Mouse (Mus musculus): ENCODE measurements around the gene Stx1a. TPM values are rescaled to one million over a fixed set of nuclear protein-coding genes. Genes with fewer than 3 reads are reported as not detected.

Gene Stx1a
- polyA plus RNA-seq, 1 experiment from 2014 or later = 90.9 TPM

DNA sequence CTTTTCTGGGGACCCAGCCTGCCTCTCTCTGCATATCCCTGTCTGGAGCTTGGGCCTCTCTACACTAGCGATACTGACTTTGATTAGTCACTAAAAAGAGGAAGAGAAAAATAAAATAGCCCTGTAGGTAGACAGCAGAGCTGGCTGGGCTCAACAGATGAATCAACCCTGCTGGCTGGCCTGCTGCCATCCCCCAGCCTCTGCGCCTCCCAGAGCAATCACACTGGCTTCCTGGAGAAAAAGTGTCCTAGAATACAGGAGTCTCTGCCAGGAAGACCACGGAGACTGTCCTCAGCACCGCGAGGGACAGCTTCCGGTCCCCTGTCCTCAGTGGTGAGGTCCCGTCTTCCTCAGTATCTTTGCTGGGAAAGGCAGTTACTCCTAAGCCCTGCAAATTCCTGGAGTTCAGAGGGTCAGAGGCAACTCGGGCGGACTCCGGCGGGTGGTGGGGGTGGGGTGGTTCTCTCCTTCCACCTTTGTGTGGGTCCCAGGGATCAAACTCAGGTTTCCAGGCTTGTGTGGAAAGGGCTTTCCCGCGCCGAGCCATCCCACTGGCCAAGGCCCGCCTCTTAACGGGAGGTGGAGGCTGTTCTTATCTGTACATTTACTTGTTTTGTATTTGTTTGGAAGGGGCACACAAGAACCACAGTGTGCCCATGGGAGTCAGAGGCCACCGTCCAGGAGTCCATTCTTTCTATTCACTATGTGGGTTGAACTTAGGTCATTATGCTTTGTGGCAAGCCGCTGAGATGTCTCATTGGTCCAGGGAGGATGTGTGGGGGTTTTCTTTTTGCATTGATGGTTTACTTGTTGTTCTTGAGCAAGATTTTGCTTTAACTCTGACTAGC lies 5.9 kb downstream of the Stx1a start:
- 0 out of 2 replicates have a peak overlapping the region, but pooled peaks have one; percentile 4 for H3K4me2 ChIP-seq
- no peaks in the 10 kb centered on the region for H3K27me3 ChIP-seq
- peaks cover 28% of the 10 kb centered on the region for H3K4me1 ChIP-seq (replicated peaks)
- no peak for ATAC-seq (ENCODE audit: low read depth)
- H3K36me3 ChIP-seq = no peaks in the 10 kb centered on the region
- 0 out of 2 replicates have a peak, but pooled peaks cover 3% of the 10 kb centered on the region for H3K9me3 ChIP-seq
- WGBS = 63% methylated on average over 18 of the region's 18 CpGs
- no peak overlapping the region for H3K9ac ChIP-seq
- H3K27ac ChIP-seq (replicated peaks) = no peak overlapping the region
- H3K4me3 ChIP-seq = no peak overlapping the region

- 0 out of 2 replicates have a peak, but pooled peaks cover 3% of the 10 kb centered on the region for H3K36me3 ChIP-seq
- no peaks in the 10 kb centered on the region for H3K27me3 ChIP-seq
- no peak overlapping the region for H3K4me3 ChIP-seq
- no peak overlapping the region for H3K9ac ChIP-seq
- no peak overlapping the region for H3K4me2 ChIP-seq
- H3K9me3 ChIP-seq = 0 out of 2 replicates have a peak, but pooled peaks cover 4% of the 10 kb centered on the region
- WGBS = 94% methylated on average over 5 of the region's 5 CpGs
- H3K4me1 ChIP-seq (replicated peaks) = peaks cover 14% of the 10 kb centered on the region; the same call in 1 of the 2 replicates
- no peak overlapping the region for H3K27ac ChIP-seq (replicated peaks)
- no peak for ATAC-seq (ENCODE audit: low read depth)
These were observed 9.3 kb downstream of the Stx1a start for GRCm38 (mm10) chr5:135032581-135032980.

GRCm38 (mm10) chr5:135034593-135034992 lies 11.3 kb downstream of the Stx1a start:
- Histone ChIP-seq H3K4me1 (replicated peaks) (peaks cover 5% of the 10 kb centered on the region; the same call in 1 of the 2 replicates), H3K9ac (no peak overlapping the region), H3K9me3 (0 out of 2 replicates have a peak, but pooled peaks cover 4% of the 10 kb centered on the region), H3K4me3 (no peak overlapping the region), H3K27ac (replicated peaks) (no peak overlapping the region), H3K36me3 (peaks cover 17% of the 10 kb centered on the region; the same call in 1 of the 2 replicates), H3K4me2 (no peak overlapping the region), H3K27me3 (no peaks in the 10 kb centered on the region)
- 95% methylated on average over 2 of the region's 2 CpGs for WGBS
- no peak for ATAC-seq (ENCODE audit: low read depth)

DNA sequence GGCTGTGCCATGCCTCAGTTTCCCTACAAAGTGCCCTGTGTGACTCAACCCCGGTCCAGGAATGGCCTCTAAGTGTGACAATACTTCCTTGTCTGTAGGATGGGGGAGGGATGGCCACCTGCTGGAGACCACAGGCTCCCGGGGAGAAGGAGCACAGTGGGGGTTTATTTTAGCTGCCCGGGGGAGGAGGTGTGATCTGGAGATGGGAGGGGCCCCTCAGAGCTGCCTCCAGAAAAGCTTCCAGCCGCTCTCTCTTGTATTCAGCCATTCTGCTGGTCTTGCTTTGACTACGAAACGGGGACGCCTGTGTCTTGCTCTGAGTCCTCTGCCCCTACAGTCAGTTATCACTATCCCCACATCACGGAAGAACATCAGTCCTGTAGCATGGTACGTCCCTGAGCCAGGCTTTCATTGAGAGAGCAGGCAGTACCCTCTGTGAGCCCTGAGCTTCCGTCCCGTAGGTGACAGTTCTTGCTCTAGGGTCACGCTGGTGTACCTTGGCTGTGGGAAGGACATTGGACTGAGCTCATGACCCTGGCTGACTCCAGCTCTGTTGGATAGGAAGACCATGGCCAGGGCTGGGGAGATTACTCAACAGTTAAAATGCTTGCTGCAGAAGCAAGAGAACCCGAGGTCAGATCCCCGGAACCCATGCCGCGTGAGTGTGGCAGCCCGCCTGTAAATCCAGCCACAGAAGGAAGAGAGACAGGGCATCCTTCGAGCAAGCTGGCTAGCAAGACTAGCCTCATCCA lies 12.5 kb downstream of the Stx1a start:
- no peak overlapping the region for H3K4me3 ChIP-seq

GRCm38 (mm10) chr5:135037946-135038345 lies 14.7 kb downstream of the Stx1a start:
- H3K4me2 ChIP-seq = no peak overlapping the region
- H3K27me3 ChIP-seq = no peaks in the 10 kb centered on the region
- no peak overlapping the region for H3K9ac ChIP-seq
- no peak for ATAC-seq (ENCODE audit: low read depth)
- H3K27ac ChIP-seq (replicated peaks) = no peak overlapping the region
- no peak overlapping the region for H3K4me3 ChIP-seq
- H3K4me1 ChIP-seq (replicated peaks) = peaks cover 5% of the 10 kb centered on the region; the same call in 1 of the 2 replicates
- peaks cover 17% of the 10 kb centered on the region; the same call in 1 of the 2 replicates for H3K36me3 ChIP-seq
- 0 out of 2 replicates have a peak, but pooled peaks cover 4% of the 10 kb centered on the region for H3K9me3 ChIP-seq
- WGBS = 84% methylated on average over 3 of the region's 3 CpGs

More for the DNA sequence above, 12.5 kb downstream of the Stx1a start:
- WGBS = 65% methylated on average over 18 of the region's 18 CpGs
- no peak for ATAC-seq (ENCODE audit: low read depth)
- Histone ChIP-seq H3K9ac (no peak overlapping the region), H3K36me3 (peaks cover 17% of the 10 kb centered on the region; the same call in 1 of the 2 replicates), H3K4me2 (no peak overlapping the region), H3K27me3 (no peaks in the 10 kb centered on the region), H3K9me3 (0 out of 2 replicates have a peak, but pooled peaks cover 4% of the 10 kb centered on the region), H3K4me1 (replicated peaks) (peaks cover 5% of the 10 kb centered on the region; the same call in 1 of the 2 replicates), H3K27ac (replicated peaks) (no peak overlapping the region)

- 90% methylated on average over 9 of the region's 9 CpGs for WGBS
- H3K27me3 ChIP-seq = no peaks in the 10 kb centered on the region
- H3K4me1 ChIP-seq (replicated peaks) = peaks cover 5% of the 10 kb centered on the region; the same call in 1 of the 2 replicates
- no peak overlapping the region for H3K4me3 ChIP-seq
- no peak overlapping the region for H3K27ac ChIP-seq (replicated peaks)
- peaks cover 23% of the 10 kb centered on the region for H3K36me3 ChIP-seq
- no peak overlapping the region for H3K9ac ChIP-seq
- no peak for ATAC-seq (ENCODE audit: low read depth)
- H3K9me3 ChIP-seq = no peaks in the 10 kb centered on the region
- no peak overlapping the region for H3K4me2 ChIP-seq
These were observed 16.3 kb downstream of the Stx1a start for GRCm38 (mm10) chr5:135039541-135039940.

GRCm38 (mm10) chr5:135040059-135040458 lies 16.8 kb downstream of the Stx1a start:
- 0 out of 2 replicates have a peak overlapping the region, but pooled peaks have one; percentile 12 for H3K9ac ChIP-seq
- 60% methylated on average over 6 of the region's 6 CpGs for WGBS
- ATAC-seq (ENCODE audit: low read depth) = no peak
- H3K27ac ChIP-seq (replicated peaks) = no peak overlapping the region
- no peak overlapping the region for H3K4me3 ChIP-seq
- H3K27me3 ChIP-seq = no peaks in the 10 kb centered on the region
- no peak overlapping the region for H3K4me2 ChIP-seq
- H3K4me1 ChIP-seq (replicated peaks) = peaks cover 5% of the 10 kb centered on the region; the same call in 1 of the 2 replicates
- H3K9me3 ChIP-seq = no peaks in the 10 kb centered on the region
- H3K36me3 ChIP-seq = peaks cover 28% of the 10 kb centered on the region

DNA sequence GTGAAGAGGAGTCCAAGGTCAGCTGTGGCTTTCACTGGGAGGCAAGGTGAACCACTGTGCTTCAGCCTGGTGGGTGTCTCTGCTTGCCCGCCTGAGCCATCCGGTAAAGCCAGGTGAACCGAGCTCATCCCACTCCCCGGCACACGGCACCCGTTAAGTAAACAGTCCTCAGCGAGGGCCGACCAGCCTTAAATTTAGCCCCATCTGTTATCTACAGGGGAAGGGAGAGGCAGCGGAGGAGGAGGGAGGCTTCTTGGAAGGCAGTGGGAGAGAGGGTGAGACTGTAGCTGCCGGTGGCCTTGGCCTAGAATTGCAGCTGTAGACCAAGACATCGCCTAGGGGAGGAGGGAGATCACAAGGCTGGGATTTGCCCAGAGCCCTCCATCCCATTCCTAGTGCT lies 17.5 kb downstream of the Stx1a start:
- no peak overlapping the region for H3K4me2 ChIP-seq
- WGBS = 78% methylated on average over 11 of the region's 11 CpGs

GRCm38 (mm10) chr5:135042105-135042788 lies 19.0 kb downstream of the Stx1a start:
- Histone ChIP-seq H3K9ac (no peak overlapping the region), H3K36me3 (peaks cover 37% of the 10 kb centered on the region), H3K27me3 (no peaks in the 10 kb centered on the region), H3K27ac (replicated peaks) (no peak overlapping the region), H3K4me3 (no peak overlapping the region), H3K4me1 (replicated peaks) (no peaks in the 10 kb centered on the region), H3K9me3 (no peaks in the 10 kb centered on the region), H3K4me2 (no peak overlapping the region)
- no peak for ATAC-seq (ENCODE audit: low read depth)
- WGBS = 22% methylated on average over 21 of the region's 21 CpGs

More for the DNA sequence above, 17.5 kb downstream of the Stx1a start:
- H3K9me3 ChIP-seq = no peaks in the 10 kb centered on the region
- no peak overlapping the region for H3K9ac ChIP-seq
- H3K36me3 ChIP-seq = peaks cover 35% of the 10 kb centered on the region
- H3K4me1 ChIP-seq (replicated peaks) = no peaks in the 10 kb centered on the region; the same call in 1 of the 2 replicates
- no peaks in the 10 kb centered on the region for H3K27me3 ChIP-seq
- no peak overlapping the region for H3K4me3 ChIP-seq
- ATAC-seq (ENCODE audit: low read depth) = no peak
- no peak overlapping the region for H3K27ac ChIP-seq (replicated peaks)

DNA sequence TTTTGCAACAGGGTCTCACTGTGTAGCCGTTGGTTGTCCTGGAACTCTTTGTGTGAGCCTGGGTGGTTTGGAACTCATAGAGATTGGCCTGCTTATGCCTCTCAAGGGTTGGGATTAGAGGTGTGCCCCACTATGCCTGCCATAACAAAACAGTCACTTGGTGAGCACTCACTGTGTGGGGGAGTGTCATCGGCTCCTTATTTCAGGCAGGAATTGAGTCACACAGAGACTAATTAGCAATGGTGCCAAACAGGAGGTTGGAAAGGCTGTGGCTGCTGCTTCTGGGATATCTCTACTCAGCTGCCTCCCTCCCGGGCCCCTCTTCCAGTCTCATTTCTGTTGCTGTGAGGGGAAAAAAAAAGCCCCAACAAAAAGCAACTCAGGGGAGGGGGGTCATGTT lies 21.3 kb downstream of the Stx1a start:
- H3K4me3 ChIP-seq = no peak overlapping the region
- no peak for ATAC-seq (ENCODE audit: low read depth)
- no peak overlapping the region for H3K4me2 ChIP-seq
- WGBS = 93% methylated on average over 3 of the region's 3 CpGs
- H3K9me3 ChIP-seq = no peaks in the 10 kb centered on the region
- H3K4me1 ChIP-seq (replicated peaks) = no peaks in the 10 kb centered on the region
- H3K27ac ChIP-seq (replicated peaks) = no peak overlapping the region
- H3K36me3 ChIP-seq = peaks cover 37% of the 10 kb centered on the region
- no peaks in the 10 kb centered on the region for H3K27me3 ChIP-seq
- no peak overlapping the region for H3K9ac ChIP-seq

GRCm38 (mm10) chr5:135048539-135048938 lies 25.3 kb downstream of the Stx1a start:
- Histone ChIP-seq H3K27me3 (no peaks in the 10 kb centered on the region), H3K9ac (no peak overlapping the region), H3K36me3 (peaks cover 74% of the 10 kb centered on the region), H3K4me1 (replicated peaks) (no peaks in the 10 kb centered on the region), H3K27ac (replicated peaks) (no peak overlapping the region), H3K4me3 (no peak overlapping the region), H3K9me3 (no peaks in the 10 kb centered on the region), H3K4me2 (no peak overlapping the region)
- WGBS = 92% methylated on average over 5 of the region's 5 CpGs
- no peak for ATAC-seq (ENCODE audit: low read depth)
